Mouse (Mus musculus): ENCODE measurements around the gene Spata13.

Gene Spata13

GRCm38 (mm10) chr14:60779198-60779597 is 145.4 kb downstream of the Spata13 start:
- DNase-seq (ENCODE audit: extremely low spot score, low spot score) = no peak

GRCm38 (mm10) chr14:60782121-60782656 is 148.4 kb downstream of the Spata13 start:
- no peak for DNase-seq (ENCODE audit: extremely low spot score, low spot score)

- no peak for DNase-seq (ENCODE audit: extremely low spot score, low spot score)
Measured at GRCm38 (mm10) chr14:60783196-60783595, 149.4 kb downstream of the Spata13 start.

- DNase-seq (ENCODE audit: extremely low spot score, low spot score) = peak; percentile 90
Measured at GRCm38 (mm10) chr14:60784427-60785315, 150.9 kb downstream of the Spata13 start, which contains the start of gene Mipep. Gene Mipep, plus strand, starts transcription at chr14:60784573.

- DNase-seq (ENCODE audit: extremely low spot score, low spot score) = peak; percentile 41
Measured at GRCm38 (mm10) chr14:60790103-60790502, 156.3 kb downstream of the Spata13 start.

- DNase-seq (ENCODE audit: extremely low spot score, low spot score) = no peak
Measured at GRCm38 (mm10) chr14:60796600-60797322, 163.0 kb downstream of the Spata13 start.

GRCm38 (mm10) chr14:60797596-60797995 is 163.8 kb downstream of the Spata13 start:
- DNase-seq (ENCODE audit: extremely low spot score, low spot score) = no peak

GRCm38 (mm10) chr14:60798721-60799120 is 164.9 kb downstream of the Spata13 start:
- no peak for DNase-seq (ENCODE audit: extremely low spot score, low spot score)

- no peak for DNase-seq (ENCODE audit: extremely low spot score, low spot score)
Measured at GRCm38 (mm10) chr14:60799762-60800728, 166.2 kb downstream of the Spata13 start.

GRCm38 (mm10) chr14:60802026-60802425 is 168.2 kb downstream of the Spata13 start:
- DNase-seq (ENCODE audit: extremely low spot score, low spot score) = no peak

GRCm38 (mm10) chr14:60804978-60805377 is 171.2 kb downstream of the Spata13 start:
- DNase-seq (ENCODE audit: extremely low spot score, low spot score) = no peak

- no peak for DNase-seq (ENCODE audit: extremely low spot score, low spot score)
Measured at GRCm38 (mm10) chr14:60805871-60806270, 172.1 kb downstream of the Spata13 start.

- DNase-seq (ENCODE audit: extremely low spot score, low spot score) = peak; percentile 26
Measured at GRCm38 (mm10) chr14:60806891-60807344, 173.1 kb downstream of the Spata13 start.

- no peak for DNase-seq (ENCODE audit: extremely low spot score, low spot score)
Measured at GRCm38 (mm10) chr14:60809881-60810280, 176.1 kb downstream of the Spata13 start.

- no peak for DNase-seq (ENCODE audit: extremely low spot score, low spot score)
Measured at GRCm38 (mm10) chr14:60811547-60811946, 177.7 kb downstream of the Spata13 start.

Data from neural tube, embryonic 10.5 days (tissue).